Mouse (Mus musculus): Measurements from ENCODE around the gene Fam25c. TPM values are rescaled to one million over a fixed set of nuclear protein-coding genes. Genes with fewer than 3 reads are reported as not detected.

Fam25c gene
- not detected in 2 replicates for total RNA-seq (2014; rRNA removed)
- polyA plus RNA-seq (2015; fragmentation: Nextera tagmentation; extraction: Ambion mirVana), result not detected in 2 replicates

GRCm38 (mm10) chr14:34355301-34355700, at the start of gene Fam25c:
Gene Fam25c, minus strand, starts transcription at chr14:34355433.
- 85% methylated on average over 6 of the region's 6 CpGs for WGBS

GRCm38 (mm10) chr14:34403424-34403823, 48.2 kb upstream of the Fam25c start:
- TF ChIP-seq CTCF (IDR thresholded peaks at IDR 0.05), result no peak
- peaks cover 9% of the 10 kb centered on the region; the same call in 1 of the 2 replicates for H3K36me3 ChIP-seq (ENCODE audit: insufficient read depth, low read length)
- no peaks in the 10 kb centered on the region for H3K27me3 ChIP-seq (ENCODE audit: insufficient read depth, low read length)
- 97% methylated on average over 7 of the region's 7 CpGs for WGBS
- no peak overlapping the region for H3K4me2 ChIP-seq (ENCODE audit: low read depth, low read length, poor library complexity, severe bottlenecking)
- ATAC-seq (ENCODE audit: low FRiP score) (no peak), DNase-seq (ENCODE audit: low spot score) (no peak)
- H3K9ac ChIP-seq (replicated peaks; ENCODE audit: low read length, poor library complexity, severe bottlenecking), result no peak overlapping the region
- H3K27ac ChIP-seq (ENCODE audit: low read depth, low read length), result no peak overlapping the region
- H3K9me3 ChIP-seq (ENCODE audit: low read length), result no peaks in the 10 kb centered on the region
- H3K4me3 ChIP-seq (ENCODE audit: low read depth, low read length), result no peak overlapping the region
- no peaks in the 10 kb centered on the region for H3K4me1 ChIP-seq (ENCODE audit: insufficient read depth, low read length)

More at GRCm38 (mm10) chr14:34355301-34355700, at the start of gene Fam25c:
- TF ChIP-seq CTCF (IDR thresholded peaks at IDR 0.05), result no peak
- DNase-seq (ENCODE audit: low spot score) (no peak), ATAC-seq (ENCODE audit: low FRiP score) (no peak)
- Histone ChIP-seq H3K4me3 (ENCODE audit: low read depth, low read length) (no peak within 1 kb of the TSS), H3K27me3 (ENCODE audit: insufficient read depth, low read length) (no peaks in the 10 kb centered on the region), H3K9me3 (ENCODE audit: low read length) (no peaks in the 10 kb centered on the region), H3K27ac (ENCODE audit: low read depth, low read length) (no peak within 1 kb of the TSS), H3K36me3 (ENCODE audit: insufficient read depth, low read length) (no peaks in the 10 kb centered on the region), H3K4me1 (ENCODE audit: insufficient read depth, low read length) (no peaks in the 10 kb centered on the region), H3K9ac (replicated peaks; ENCODE audit: low read length, poor library complexity, severe bottlenecking) (no peak within 1 kb of the TSS), H3K4me2 (ENCODE audit: low read depth, low read length, poor library complexity, severe bottlenecking) (no peak within 1 kb of the TSS)

GRCm38 (mm10) chr14:34402871-34403270, 47.6 kb upstream of the Fam25c start:
- Histone ChIP-seq H3K4me3 (ENCODE audit: low read depth, low read length) (no peak overlapping the region), H3K9me3 (ENCODE audit: low read length) (no peaks in the 10 kb centered on the region), H3K9ac (replicated peaks; ENCODE audit: low read length, poor library complexity, severe bottlenecking) (no peak overlapping the region), H3K36me3 (ENCODE audit: insufficient read depth, low read length) (peaks cover 9% of the 10 kb centered on the region; the same call in 1 of the 2 replicates), H3K4me1 (ENCODE audit: insufficient read depth, low read length) (no peaks in the 10 kb centered on the region), H3K27me3 (ENCODE audit: insufficient read depth, low read length) (no peaks in the 10 kb centered on the region), H3K4me2 (ENCODE audit: low read depth, low read length, poor library complexity, severe bottlenecking) (no peak overlapping the region), H3K27ac (ENCODE audit: low read depth, low read length) (no peak overlapping the region)
- WGBS, result 87% methylated on average over 8 of the region's 8 CpGs
- no peak for ATAC-seq (ENCODE audit: low FRiP score)
- no peak for DNase-seq (ENCODE audit: low spot score)
- no peak for TF ChIP-seq CTCF (IDR thresholded peaks at IDR 0.05)

- DNase-seq (ENCODE audit: low spot score) (peak; percentile 61), ATAC-seq (ENCODE audit: low FRiP score) (no peak)
- H3K27ac ChIP-seq (ENCODE audit: low read depth, low read length), result no peak overlapping the region
- no peak overlapping the region for H3K9ac ChIP-seq (replicated peaks; ENCODE audit: low read length, poor library complexity, severe bottlenecking)
- H3K4me2 ChIP-seq (ENCODE audit: low read depth, low read length, poor library complexity, severe bottlenecking), result no peak overlapping the region
- peak; percentile 87 for TF ChIP-seq CTCF (IDR thresholded peaks at IDR 0.05)
- H3K36me3 ChIP-seq (ENCODE audit: insufficient read depth, low read length), result peaks cover 3% of the 10 kb centered on the region; the same call in 1 of the 2 replicates
- no peaks in the 10 kb centered on the region for H3K9me3 ChIP-seq (ENCODE audit: low read length)
- H3K4me1 ChIP-seq (ENCODE audit: insufficient read depth, low read length), result no peaks in the 10 kb centered on the region
- WGBS, result 53% methylated on average over 6 of the region's 6 CpGs
- no peaks in the 10 kb centered on the region for H3K27me3 ChIP-seq (ENCODE audit: insufficient read depth, low read length)
- no peak overlapping the region for H3K4me3 ChIP-seq (ENCODE audit: low read depth, low read length)
These were observed 45.9 kb upstream of the Fam25c start for GRCm38 (mm10) chr14:34401135-34401534.

- Histone ChIP-seq H3K9ac (replicated peaks; ENCODE audit: low read length, poor library complexity, severe bottlenecking) (no peak overlapping the region), H3K4me3 (ENCODE audit: low read depth, low read length) (no peak overlapping the region), H3K36me3 (ENCODE audit: insufficient read depth, low read length) (peaks cover 3% of the 10 kb centered on the region; the same call in 1 of the 2 replicates), H3K4me2 (ENCODE audit: low read depth, low read length, poor library complexity, severe bottlenecking) (no peak overlapping the region), H3K27me3 (ENCODE audit: insufficient read depth, low read length) (no peaks in the 10 kb centered on the region), H3K9me3 (ENCODE audit: low read length) (no peaks in the 10 kb centered on the region), H3K4me1 (ENCODE audit: insufficient read depth, low read length) (no peaks in the 10 kb centered on the region), H3K27ac (ENCODE audit: low read depth, low read length) (no peak overlapping the region)
- DNase-seq (ENCODE audit: low spot score) (no peak), ATAC-seq (ENCODE audit: low FRiP score) (no peak)
- TF ChIP-seq CTCF (IDR thresholded peaks at IDR 0.05), result no peak
- WGBS, result 92% methylated on average over 3 of the region's 3 CpGs
These were observed 44.8 kb upstream of the Fam25c start for GRCm38 (mm10) chr14:34400021-34400420.

- DNase-seq (ENCODE audit: low spot score) (no peak), ATAC-seq (ENCODE audit: low FRiP score) (no peak)
- TF ChIP-seq CTCF (IDR thresholded peaks at IDR 0.05), result no peak
- no peak overlapping the region for H3K4me2 ChIP-seq (ENCODE audit: low read depth, low read length, poor library complexity, severe bottlenecking)
- no peaks in the 10 kb centered on the region for H3K4me1 ChIP-seq (ENCODE audit: insufficient read depth, low read length)
- H3K27me3 ChIP-seq (ENCODE audit: insufficient read depth, low read length), result no peaks in the 10 kb centered on the region
- WGBS, result 97% methylated on average over 6 of the region's 6 CpGs
- no peak overlapping the region for H3K9ac ChIP-seq (replicated peaks; ENCODE audit: low read length, poor library complexity, severe bottlenecking)
- H3K36me3 ChIP-seq (ENCODE audit: insufficient read depth, low read length), result peaks cover 3% of the 10 kb centered on the region; the same call in 1 of the 2 replicates
- H3K4me3 ChIP-seq (ENCODE audit: low read depth, low read length), result no peak overlapping the region
- no peak overlapping the region for H3K27ac ChIP-seq (ENCODE audit: low read depth, low read length)
- H3K9me3 ChIP-seq (ENCODE audit: low read length), result no peaks in the 10 kb centered on the region
These were observed 44.1 kb upstream of the Fam25c start for GRCm38 (mm10) chr14:34399301-34399700.
